Mouse (Mus musculus) heart, embryonic 11.5 days (tissue): ENCODE data around the gene Kif23. TPM values are rescaled to one million over a fixed set of nuclear protein-coding genes. Genes with fewer than 3 reads are reported as not detected.

ENCODE experiments used
- ATAC-seq: fragments of 200-750 bp; cut with Nextera tagmentation; replicated peaks from 2 replicates; pipeline ENCODE4 v1.8.0; 2017; ENCODE audit warnings: moderate library complexity; ENCODE audit not compliant: insufficient number of reproducible peaks, low FRiP score, low TSS enrichment
- H3K27ac ChIP-seq: fragments of 300-500 bp; sonication (generic); 2 replicates; pipeline ENCODE4 v1.5.1; 2014; ENCODE audit warnings: mild to moderate bottlenecking, low read depth, low read length
- H3K27me3 ChIP-seq: fragments of 300-500 bp; sonication (generic); 2 replicates; pipeline ENCODE4 v1.6.1; 2014; ENCODE audit warnings: mild to moderate bottlenecking, low read length, mixed read lengths; ENCODE audit not compliant: control insufficient read depth, insufficient read depth
- H3K36me3 ChIP-seq: fragments of 300-500 bp; sonication (generic); 2 replicates; pipeline ENCODE4 v1.6.1; 2014; ENCODE audit warnings: mild to moderate bottlenecking, low read length, moderate library complexity, mixed read lengths; ENCODE audit not compliant: control insufficient read depth, insufficient read depth
- H3K4me1 ChIP-seq: fragments of 300-500 bp; sonication (generic); 2 replicates; pipeline ENCODE4 v1.6.1; 2014; ENCODE audit warnings: low read length; ENCODE audit not compliant: control insufficient read depth, insufficient read depth
- H3K4me2 ChIP-seq: fragments of 300-500 bp; sonication (generic); 2 replicates; pipeline ENCODE4 v1.6.1; 2014; ENCODE audit warnings: mild to moderate bottlenecking, moderate library complexity
- H3K4me3 ChIP-seq: fragments of 300-500 bp; sonication (generic); 2 replicates; pipeline ENCODE4 v1.5.1; 2014; ENCODE audit warnings: low read depth, low read length
- H3K9ac ChIP-seq: fragments of 300-500 bp; sonication (generic); 2 replicates; pipeline ENCODE4 v1.6.1; 2014; ENCODE audit warnings: mild to moderate bottlenecking, low read depth, low read length, moderate library complexity
- H3K9me3 ChIP-seq: fragments of 300-500 bp; sonication (generic); replicated peaks from 2 replicates; pipeline ENCODE4 v1.6.1; 2016; ENCODE audit warnings: low read length; ENCODE audit not compliant: control insufficient read depth
- WGBS: fragments of 180-500 bp; shearing (Covaris S2); extraction: QIAGEN DNeasy Blood & Tissue Kit; methylation state at CpG from one replicate; pipeline ENCODE4 v1.1.7; 2014; ENCODE audit not compliant: insufficient replicate concordance; 5-methylcytosine and 5-hydroxymethylcytosine counted together
- polyA plus RNA-seq: library from polyadenylated mRNA; unstranded; fragments of >200 nt; fragmentation: Nextera tagmentation; extraction: Ambion mirVana; gene quantifications from 2 replicates; pipeline ENCODE4 v1.2.1, GENCODE M21; 2014

Gene Kif23
- polyA plus RNA-seq, 1 experiment from 2014 or later = 92.5 TPM

GRCm38 (mm10) chr9:61904201-61904600 lies 42.4 kb downstream of the Kif23 start:
- Histone ChIP-seq H3K9me3 (no peaks in the 10 kb centered on the region), H3K9ac (peak overlapping the region; percentile 28; the same call in 1 of the 2 replicates), H3K4me3 (no peak overlapping the region), H3K36me3 (no peaks in the 10 kb centered on the region), H3K4me2 (no peak overlapping the region), H3K4me1 (0 out of 2 replicates have a peak, but pooled peaks cover 2% of the 10 kb centered on the region), H3K27ac (no peak overlapping the region), H3K27me3 (peaks cover 18% of the 10 kb centered on the region)
- 24% methylated on average over 7 of the region's 7 CpGs for WGBS
- no peak for ATAC-seq

GRCm38 (mm10) chr9:61902445-61902844 lies 44.1 kb downstream of the Kif23 start:
- Histone ChIP-seq H3K4me1 (peaks cover 2% of the 10 kb centered on the region; the same call in 1 of the 2 replicates), H3K9me3 (no peaks in the 10 kb centered on the region), H3K4me2 (no peak overlapping the region), H3K36me3 (no peaks in the 10 kb centered on the region), H3K4me3 (no peak overlapping the region), H3K27ac (no peak overlapping the region), H3K27me3 (peaks cover 25% of the 10 kb centered on the region), H3K9ac (no peak overlapping the region)
- ATAC-seq = no peak
- 62% methylated on average over 9 of the region's 9 CpGs for WGBS

GRCm38 (mm10) chr9:61901574-61901973 lies 45.0 kb downstream of the Kif23 start:
- WGBS = 75% methylated on average over 4 of the region's 4 CpGs
- H3K27me3 ChIP-seq = peaks cover 25% of the 10 kb centered on the region

DNA sequence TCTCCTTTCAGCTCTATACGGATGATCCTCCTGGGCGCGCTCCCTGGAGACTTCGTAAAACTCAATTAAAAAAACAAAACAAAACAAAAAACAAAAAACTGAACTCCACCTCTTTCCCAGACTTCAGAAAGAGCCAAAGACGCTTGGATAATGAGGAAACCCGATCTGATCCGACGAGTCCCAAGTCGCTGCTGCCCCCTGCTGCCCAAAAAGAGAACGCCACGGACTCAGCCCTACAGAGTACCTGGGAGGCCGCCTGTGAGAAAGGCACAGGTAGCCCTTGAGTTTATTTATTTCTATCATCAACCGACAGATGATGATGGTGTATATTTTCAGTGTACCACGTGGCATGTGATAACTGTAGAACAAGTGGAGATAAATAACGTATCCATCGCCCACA lies 46.8 kb downstream of the Kif23 start:
- Histone ChIP-seq H3K4me1 (peaks cover 2% of the 10 kb centered on the region; the same call in 1 of the 2 replicates), H3K36me3 (no peaks in the 10 kb centered on the region), H3K9ac (no peak overlapping the region), H3K4me2 (peak overlapping the region; percentile 9), H3K4me3 (no peak overlapping the region), H3K27ac (no peak overlapping the region), H3K27me3 (peaks cover 25% of the 10 kb centered on the region), H3K9me3 (no peaks in the 10 kb centered on the region)
- 6% methylated on average over 16 of the region's 16 CpGs for WGBS
- no peak for ATAC-seq

More at GRCm38 (mm10) chr9:61901574-61901973, 45.0 kb downstream of the Kif23 start:
- Histone ChIP-seq H3K9ac (no peak overlapping the region), H3K27ac (no peak overlapping the region), H3K9me3 (no peaks in the 10 kb centered on the region), H3K36me3 (no peaks in the 10 kb centered on the region), H3K4me1 (peaks cover 2% of the 10 kb centered on the region; the same call in 1 of the 2 replicates), H3K4me3 (no peak overlapping the region), H3K4me2 (no peak overlapping the region)
- ATAC-seq = no peak

GRCm38 (mm10) chr9:61898401-61898800 lies 48.2 kb downstream of the Kif23 start:
- no peak overlapping the region for H3K4me2 ChIP-seq
- no peaks in the 10 kb centered on the region; the same call in 1 of the 2 replicates for H3K4me1 ChIP-seq
- H3K27me3 ChIP-seq = peaks cover 25% of the 10 kb centered on the region
- H3K27ac ChIP-seq = no peak overlapping the region
- H3K9ac ChIP-seq = no peak overlapping the region
- no peak overlapping the region for H3K4me3 ChIP-seq
- ATAC-seq = no peak
- no peaks in the 10 kb centered on the region for H3K9me3 ChIP-seq
- H3K36me3 ChIP-seq = no peaks in the 10 kb centered on the region
- 5% methylated on average over 8 of the region's 8 CpGs for WGBS

GRCm38 (mm10) chr9:61895014-61895413 lies 51.6 kb downstream of the Kif23 start:
- H3K4me1 ChIP-seq = no peaks in the 10 kb centered on the region; the same call in 1 of the 2 replicates
- H3K4me2 ChIP-seq = no peak overlapping the region
- no peaks in the 10 kb centered on the region for H3K9me3 ChIP-seq
- no peak overlapping the region for H3K9ac ChIP-seq
- WGBS = 58% methylated on average over 8 of the region's 8 CpGs
- peaks cover 10% of the 10 kb centered on the region for H3K27me3 ChIP-seq
- H3K36me3 ChIP-seq = no peaks in the 10 kb centered on the region
- H3K27ac ChIP-seq = no peak overlapping the region
- no peak overlapping the region for H3K4me3 ChIP-seq
- no peak for ATAC-seq

DNA sequence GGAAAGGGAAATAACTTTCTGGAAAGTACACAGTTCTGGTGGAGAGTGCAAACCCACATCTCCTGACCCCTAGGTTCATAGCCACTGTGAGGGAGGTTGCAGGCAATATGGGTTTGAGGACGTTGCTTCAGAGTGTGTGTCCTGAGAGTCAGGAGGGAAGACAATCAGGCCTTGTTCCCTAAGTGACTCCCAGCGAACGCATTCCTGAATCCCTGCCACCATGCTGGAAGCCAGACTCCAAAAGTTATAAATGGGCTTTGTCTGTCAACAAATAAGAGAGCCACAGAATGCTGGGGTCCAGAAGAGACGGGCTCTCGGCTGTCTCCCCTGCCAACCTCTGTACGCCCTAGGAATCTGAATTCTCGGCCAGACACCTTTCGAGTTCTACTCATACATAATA lies 56.7 kb downstream of the Kif23 start:
- H3K27ac ChIP-seq = no peak overlapping the region
- no peaks in the 10 kb centered on the region for H3K4me1 ChIP-seq
- H3K9ac ChIP-seq = no peak overlapping the region
- H3K4me2 ChIP-seq = no peak overlapping the region
- no peaks in the 10 kb centered on the region for H3K36me3 ChIP-seq
- WGBS = 55% methylated on average over 8 of the region's 8 CpGs
- H3K9me3 ChIP-seq = no peaks in the 10 kb centered on the region
- no peaks in the 10 kb centered on the region; the same call in 1 of the 2 replicates for H3K27me3 ChIP-seq
- no peak overlapping the region for H3K4me3 ChIP-seq
- ATAC-seq = no peak

GRCm38 (mm10) chr9:61887661-61888379 lies 58.8 kb downstream of the Kif23 start:
- H3K27me3 ChIP-seq = no peaks in the 10 kb centered on the region; the same call in 1 of the 2 replicates
- H3K9ac ChIP-seq = no peak overlapping the region
- no peaks in the 10 kb centered on the region for H3K4me1 ChIP-seq
- H3K4me2 ChIP-seq = no peak overlapping the region
- H3K27ac ChIP-seq = no peak overlapping the region
- H3K36me3 ChIP-seq = no peaks in the 10 kb centered on the region
- no peak for ATAC-seq
- no peaks in the 10 kb centered on the region for H3K9me3 ChIP-seq
- 59% methylated on average over 11 of the region's 11 CpGs for WGBS
- no peak overlapping the region for H3K4me3 ChIP-seq

- H3K27ac ChIP-seq = no peak overlapping the region
- H3K4me2 ChIP-seq = no peak overlapping the region
- ATAC-seq = no peak
- H3K9me3 ChIP-seq = no peaks in the 10 kb centered on the region
- no peaks in the 10 kb centered on the region for H3K27me3 ChIP-seq
- no peak overlapping the region for H3K9ac ChIP-seq
- WGBS = 75% methylated on average over 7 of the region's 7 CpGs
- no peaks in the 10 kb centered on the region for H3K36me3 ChIP-seq
- H3K4me3 ChIP-seq = no peak overlapping the region
- no peaks in the 10 kb centered on the region for H3K4me1 ChIP-seq
These were observed 60.6 kb downstream of the Kif23 start for GRCm38 (mm10) chr9:61885964-61886363.
